Mouse (Mus musculus): Measurements from ENCODE around the gene Vwa2. TPM values are rescaled to one million over a fixed set of nuclear protein-coding genes. Genes with fewer than 3 reads are reported as not detected.

Gene Vwa2
- polyA plus RNA-seq, 1 experiment, result 0.06 TPM

DNA sequence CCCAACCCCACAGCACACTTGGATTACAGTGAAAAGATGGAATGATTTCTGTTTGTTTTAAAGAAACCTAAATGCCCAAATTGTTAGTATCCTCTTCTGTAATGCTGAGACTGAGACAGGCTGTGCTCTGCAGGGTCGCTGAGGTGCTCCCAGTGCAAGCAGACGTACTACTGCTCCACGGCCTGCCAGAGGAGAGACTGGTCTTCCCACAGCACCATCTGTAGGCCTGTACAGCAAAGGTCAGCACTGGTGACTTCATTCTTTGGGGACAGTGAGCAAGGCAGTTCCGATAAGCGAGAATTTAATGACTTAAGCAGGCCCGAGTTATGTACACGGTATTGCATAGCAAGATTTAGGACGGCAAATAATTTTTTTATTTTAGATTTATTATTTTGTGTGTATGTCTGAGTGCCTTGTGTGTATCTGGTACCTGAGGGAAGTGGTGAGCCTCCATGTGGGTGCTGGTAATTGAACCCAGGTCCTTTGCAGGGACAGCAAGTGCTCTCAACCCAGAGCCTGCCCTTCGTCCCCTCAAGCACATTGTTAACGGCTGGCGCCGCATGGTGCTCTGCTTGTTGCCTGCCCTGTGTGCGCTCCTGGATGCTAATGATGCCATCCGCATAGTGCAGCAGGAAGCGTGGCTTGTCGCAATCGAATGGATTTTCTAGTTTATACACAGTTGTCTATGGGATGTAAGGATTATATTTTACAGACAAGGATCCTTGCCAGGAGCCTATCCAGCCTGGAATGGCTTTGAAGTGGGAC is 34.9 kb upstream of the Vwa2 start:
- Histone ChIP-seq H3K27ac (ENCODE audit: insufficient read depth, low read length) (no peak overlapping the region), H3K36me3 (ENCODE audit: control insufficient read depth, insufficient read depth, low read length) (no peaks in the 10 kb centered on the region), H3K4me3 (ENCODE audit: extremely low read depth, insufficient read depth, insufficient read length) (no peak overlapping the region), H3K4me1 (ENCODE audit: control insufficient read depth, insufficient read depth, insufficient read length) (no peaks in the 10 kb centered on the region), H3K27me3 (ENCODE audit: control insufficient read depth, insufficient read depth, low read length) (no peaks in the 10 kb centered on the region)
- WGBS, result 91% methylated on average over 17 of the region's 17 CpGs
- TF ChIP-seq POLR2A (IDR thresholded peaks at IDR 0.05; ENCODE audit: low read depth, low read length) (no peak), CTCF (IDR thresholded peaks at IDR 0.05; ENCODE audit: extremely low read depth, insufficient read depth, insufficient read length, insufficient replicate concordance) (no peak)
- DNase-seq (ENCODE audit: low read depth in 1 of 2, low spot score in 2 of 2), result no peak

GRCm38 (mm10) chr19:56842974-56843373 is 31.1 kb upstream of the Vwa2 start:
- H3K36me3 ChIP-seq (ENCODE audit: control insufficient read depth, insufficient read depth, low read length), result no peaks in the 10 kb centered on the region
- no peak for TF ChIP-seq CTCF (IDR thresholded peaks at IDR 0.05; ENCODE audit: extremely low read depth, insufficient read depth, insufficient read length, insufficient replicate concordance)
- no peak for TF ChIP-seq POLR2A (IDR thresholded peaks at IDR 0.05; ENCODE audit: low read depth, low read length)
- no peaks in the 10 kb centered on the region for H3K27me3 ChIP-seq (ENCODE audit: control insufficient read depth, insufficient read depth, low read length)
- H3K27ac ChIP-seq (ENCODE audit: insufficient read depth, low read length), result no peak overlapping the region
- H3K4me1 ChIP-seq (ENCODE audit: control insufficient read depth, insufficient read depth, insufficient read length), result no peaks in the 10 kb centered on the region
- no peak for DNase-seq (ENCODE audit: low read depth in 1 of 2, low spot score in 2 of 2)
- 85% methylated on average over 12 of the region's 12 CpGs for WGBS
- no peak overlapping the region for H3K4me3 ChIP-seq (ENCODE audit: extremely low read depth, insufficient read depth, insufficient read length)

GRCm38 (mm10) chr19:56852590-56852989 is 21.5 kb upstream of the Vwa2 start:
- Histone ChIP-seq H3K36me3 (ENCODE audit: control insufficient read depth, insufficient read depth, low read length) (no peaks in the 10 kb centered on the region), H3K27me3 (ENCODE audit: control insufficient read depth, insufficient read depth, low read length) (no peaks in the 10 kb centered on the region), H3K4me1 (ENCODE audit: control insufficient read depth, insufficient read depth, insufficient read length) (no peaks in the 10 kb centered on the region), H3K27ac (ENCODE audit: insufficient read depth, low read length) (no peak overlapping the region), H3K4me3 (ENCODE audit: extremely low read depth, insufficient read depth, insufficient read length) (no peak overlapping the region)
- no peak for TF ChIP-seq CTCF (IDR thresholded peaks at IDR 0.05; ENCODE audit: extremely low read depth, insufficient read depth, insufficient read length, insufficient replicate concordance)
- TF ChIP-seq POLR2A (IDR thresholded peaks at IDR 0.05; ENCODE audit: low read depth, low read length), result no peak
- no peak for DNase-seq (ENCODE audit: low read depth in 1 of 2, low spot score in 2 of 2)

DNA sequence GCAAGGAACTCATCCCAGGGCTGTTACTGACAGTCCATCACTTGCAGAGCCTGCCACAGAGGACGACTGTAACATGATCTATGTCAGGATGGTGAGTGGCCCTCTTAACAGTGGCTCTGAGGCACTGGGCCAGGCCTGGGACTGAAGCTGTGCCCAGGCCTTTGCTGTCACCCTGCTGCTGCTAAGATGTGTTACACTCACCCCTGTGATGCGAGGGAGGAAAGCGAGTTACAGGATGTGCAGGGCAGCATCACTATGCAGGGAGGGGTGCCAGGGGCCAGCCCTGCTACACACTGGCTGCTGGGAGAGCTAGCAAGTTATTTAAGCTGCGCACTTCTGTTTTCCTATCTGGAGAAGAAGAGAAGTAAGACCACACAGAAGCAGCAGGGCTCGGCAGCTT is 17.6 kb upstream of the Vwa2 start:
- WGBS, result 67% methylated on average over 5 of the region's 5 CpGs
- Histone ChIP-seq H3K4me3 (ENCODE audit: extremely low read depth, insufficient read depth, insufficient read length) (no peak overlapping the region), H3K36me3 (ENCODE audit: control insufficient read depth, insufficient read depth, low read length) (no peaks in the 10 kb centered on the region), H3K27me3 (ENCODE audit: control insufficient read depth, insufficient read depth, low read length) (no peaks in the 10 kb centered on the region), H3K27ac (ENCODE audit: insufficient read depth, low read length) (no peak overlapping the region), H3K4me1 (ENCODE audit: control insufficient read depth, insufficient read depth, insufficient read length) (no peaks in the 10 kb centered on the region)
- DNase-seq (ENCODE audit: low read depth in 1 of 2, low spot score in 2 of 2), result no peak
- TF ChIP-seq POLR2A (IDR thresholded peaks at IDR 0.05; ENCODE audit: low read depth, low read length) (no peak), CTCF (IDR thresholded peaks at IDR 0.05; ENCODE audit: extremely low read depth, insufficient read depth, insufficient read length, insufficient replicate concordance) (no peak)

GRCm38 (mm10) chr19:56867701-56868100 is 6.3 kb upstream of the Vwa2 start:
- H3K27me3 ChIP-seq (ENCODE audit: control insufficient read depth, insufficient read depth, low read length), result no peaks in the 10 kb centered on the region
- no peaks in the 10 kb centered on the region for H3K4me1 ChIP-seq (ENCODE audit: control insufficient read depth, insufficient read depth, insufficient read length)
- no peak for DNase-seq (ENCODE audit: low read depth in 1 of 2, low spot score in 2 of 2)
- H3K27ac ChIP-seq (ENCODE audit: insufficient read depth, low read length), result no peak overlapping the region
- TF ChIP-seq POLR2A (IDR thresholded peaks at IDR 0.05; ENCODE audit: low read depth, low read length), result no peak
- TF ChIP-seq CTCF (IDR thresholded peaks at IDR 0.05; ENCODE audit: extremely low read depth, insufficient read depth, insufficient read length, insufficient replicate concordance), result no peak
- H3K36me3 ChIP-seq (ENCODE audit: control insufficient read depth, insufficient read depth, low read length), result no peaks in the 10 kb centered on the region
- H3K4me3 ChIP-seq (ENCODE audit: extremely low read depth, insufficient read depth, insufficient read length), result no peak overlapping the region
- 71% methylated on average over 4 of the region's 4 CpGs for WGBS

GRCm38 (mm10) chr19:56874601-56875315 is 709 bp downstream of the Vwa2 start:
- no peak for DNase-seq (ENCODE audit: low read depth in 1 of 2, low spot score in 2 of 2)
- peaks cover 5% of the 10 kb centered on the region for H3K27me3 ChIP-seq (ENCODE audit: control insufficient read depth, insufficient read depth, low read length)
- no peaks in the 10 kb centered on the region for H3K36me3 ChIP-seq (ENCODE audit: control insufficient read depth, insufficient read depth, low read length)
- peaks cover 4% of the 10 kb centered on the region; the same call in 1 of the 2 replicates for H3K4me1 ChIP-seq (ENCODE audit: control insufficient read depth, insufficient read depth, insufficient read length)
- TF ChIP-seq POLR2A (IDR thresholded peaks at IDR 0.05; ENCODE audit: low read depth, low read length) (no peak), CTCF (IDR thresholded peaks at IDR 0.05; ENCODE audit: extremely low read depth, insufficient read depth, insufficient read length, insufficient replicate concordance) (no peak)
- no peak overlapping the region for H3K27ac ChIP-seq (ENCODE audit: insufficient read depth, low read length)
- 14% methylated on average over 30 of the region's 30 CpGs for WGBS
- no peak overlapping the region for H3K4me3 ChIP-seq (ENCODE audit: extremely low read depth, insufficient read depth, insufficient read length)

GRCm38 (mm10) chr19:56877364-56877763 is 3.3 kb downstream of the Vwa2 start:
- Histone ChIP-seq H3K4me3 (ENCODE audit: extremely low read depth, insufficient read depth, insufficient read length) (no peak overlapping the region), H3K27me3 (ENCODE audit: control insufficient read depth, insufficient read depth, low read length) (peaks cover 5% of the 10 kb centered on the region), H3K27ac (ENCODE audit: insufficient read depth, low read length) (no peak overlapping the region), H3K36me3 (ENCODE audit: control insufficient read depth, insufficient read depth, low read length) (no peaks in the 10 kb centered on the region), H3K4me1 (ENCODE audit: control insufficient read depth, insufficient read depth, insufficient read length) (peaks cover 4% of the 10 kb centered on the region; the same call in 1 of the 2 replicates)
- DNase-seq (ENCODE audit: low read depth in 1 of 2, low spot score in 2 of 2), result no peak
- WGBS, result 68% methylated on average over 6 of the region's 6 CpGs
- TF ChIP-seq POLR2A (IDR thresholded peaks at IDR 0.05; ENCODE audit: low read depth, low read length) (no peak), CTCF (IDR thresholded peaks at IDR 0.05; ENCODE audit: extremely low read depth, insufficient read depth, insufficient read length, insufficient replicate concordance) (no peak)
